Mouse (Mus musculus) adrenal gland, postnatal 4 days (tissue): ENCODE data around the gene Rnf20. TPM values are rescaled to one million over a fixed set of nuclear protein-coding genes. Genes with fewer than 3 reads are reported as not detected.
"Not testable (repeated sequence)": the region's sequence is repeated elsewhere in the genome, so short reads cannot be mapped to it uniquely, and the experiment has no call there.

Experiments used
- DNase-seq, 2 experiments: peaks; one replicate each; pipeline ENCODE4 v3.0.0; 2021 to 2022; ENCODE audit warnings: low spot score in 2 of 2, mixed read lengths in 2 of 2
- long read RNA-seq, 2 experiments: library from polyadenylated mRNA; stranded (forward); transcript quantifications; one replicate each; pipeline ENCODE4 v2.0.0; 2021
- total RNA-seq, 2 experiments: library from RNA; stranded (reverse); gene quantifications; 2 replicates each; pipeline ENCODE4 v1.2.3; 2021

Gene Rnf20
- total RNA-seq: 10 to 100 TPM; 60.6 to 60.8 TPM
- long read RNA-seq, experiment 1, full-length matches to known transcripts: 5 of 6 reads
- long read RNA-seq, experiment 1, partial matches to known transcripts: 0 of 6 reads
- long read RNA-seq, experiment 1, other reads (novel, unspliced or antisense): 1 of 6 reads
- long read RNA-seq, experiment 2, full-length matches to known transcripts: 40 of 52 reads
- long read RNA-seq, experiment 2, partial matches to known transcripts: 9 of 52 reads
- long read RNA-seq, experiment 2, other reads (novel, unspliced or antisense): 3 of 52 reads

DNA sequence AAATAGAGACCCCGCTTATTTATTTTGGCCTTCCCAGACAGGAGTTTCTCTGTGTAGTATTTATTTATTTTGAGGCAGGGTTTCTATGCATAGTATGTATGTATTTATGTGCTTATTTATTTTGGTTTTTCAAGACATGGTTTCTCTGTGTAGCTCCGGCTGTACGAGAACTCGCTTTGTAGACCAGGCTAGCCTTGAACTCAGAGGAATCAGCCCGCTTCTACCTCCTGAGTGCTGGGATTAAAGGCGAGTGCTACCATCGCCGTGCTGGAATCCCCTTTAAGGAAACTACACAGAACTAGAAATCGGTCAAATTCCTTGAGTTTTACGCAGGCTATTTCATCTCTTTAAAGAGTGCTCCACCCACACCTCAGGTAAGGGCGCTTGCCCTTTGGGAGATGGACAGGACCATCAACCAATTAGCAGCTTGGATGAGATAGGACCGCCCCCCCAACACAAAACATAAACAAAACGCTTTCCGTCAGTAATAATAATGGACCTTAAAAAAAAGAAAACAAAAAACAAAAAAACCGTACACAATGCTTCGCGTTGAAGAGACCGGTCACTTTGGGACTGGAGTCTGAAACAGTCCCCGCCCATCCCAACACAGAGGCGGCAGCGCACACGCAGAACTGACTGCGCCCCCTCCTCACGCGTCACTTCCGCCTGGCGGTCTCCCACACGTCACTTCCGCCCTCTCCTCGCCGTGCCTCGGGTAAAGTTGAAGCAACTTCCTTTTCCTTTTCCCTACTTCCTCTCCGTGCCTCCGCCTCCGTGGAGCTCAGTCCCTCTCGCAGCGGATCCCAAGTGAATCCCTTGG, at the start of gene Rnf20:
Rnf20 (plus strand) TSS at position 688 of the 820 bp plus-strand sequence.
- peak; percentile 81 to 89 for DNase-seq

GRCm38 (mm10) chr4:49583965-49584831, 47.6 kb upstream of the Rnf20 start:
- no peak for DNase-seq

DNA sequence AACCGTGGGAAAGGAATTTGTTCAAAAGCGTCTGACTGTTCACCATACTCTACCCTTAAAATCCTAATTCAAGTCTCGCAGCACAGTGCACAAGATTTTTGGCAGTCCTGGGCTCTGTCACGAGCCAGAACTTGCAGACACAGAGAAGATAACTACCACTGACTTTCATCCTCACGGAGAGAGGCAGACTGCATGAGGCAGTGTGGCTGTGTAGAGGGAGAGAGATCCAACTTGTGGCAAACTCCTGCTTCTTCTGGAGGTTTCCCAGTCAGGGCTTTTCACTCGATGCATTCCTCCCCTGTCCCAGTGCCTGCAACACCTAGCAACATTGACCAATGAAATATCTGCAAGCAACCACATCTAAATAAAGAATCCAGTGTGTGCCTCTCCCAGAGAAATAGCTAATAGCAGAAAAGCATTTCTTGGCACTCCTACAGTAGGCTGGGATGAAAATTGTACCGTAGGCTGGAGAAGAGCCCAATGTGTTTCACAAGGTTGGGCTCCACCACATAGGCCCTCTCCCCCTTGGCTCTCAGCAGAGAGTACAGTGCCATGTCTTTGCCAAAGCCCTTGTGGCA, 46.2 kb upstream of the Rnf20 start:
- DNase-seq: no peak

DNA sequence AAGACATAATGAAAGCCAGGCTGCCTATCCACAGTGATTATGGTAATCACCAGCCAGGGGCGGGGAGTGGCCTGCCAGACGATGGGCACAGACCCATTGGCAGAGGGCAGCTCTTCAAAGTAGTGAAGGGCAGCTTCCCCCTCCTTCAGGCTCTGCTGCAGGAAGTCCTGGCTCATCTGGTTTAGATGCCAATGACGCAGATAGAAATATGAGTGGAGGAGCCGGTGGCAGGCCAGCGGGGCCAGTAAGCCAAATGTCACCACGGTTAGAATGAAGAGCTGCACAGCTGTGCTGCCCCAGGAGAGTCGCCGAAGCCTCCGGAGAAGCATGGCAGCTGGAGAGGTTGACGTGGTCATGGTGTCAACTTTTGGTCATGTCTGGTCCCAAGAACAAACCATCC, 45.0 kb upstream of the Rnf20 start:
- no peak for DNase-seq

GRCm38 (mm10) chr4:49590152-49590551, 41.7 kb upstream of the Rnf20 start:
- no peak for DNase-seq

- peak in 1 of 2 experiments; percentile 8 for DNase-seq
Measured at GRCm38 (mm10) chr4:49596846-49597182, 35.0 kb upstream of the Rnf20 start.

GRCm38 (mm10) chr4:49597183-49598100, 34.4 kb upstream of the Rnf20 start, which contains the start of gene Tmem246:
TSS of gene Tmem246 (minus strand) at chr4:49597876.
- DNase-seq: peak; percentile 32 to 36

DNA sequence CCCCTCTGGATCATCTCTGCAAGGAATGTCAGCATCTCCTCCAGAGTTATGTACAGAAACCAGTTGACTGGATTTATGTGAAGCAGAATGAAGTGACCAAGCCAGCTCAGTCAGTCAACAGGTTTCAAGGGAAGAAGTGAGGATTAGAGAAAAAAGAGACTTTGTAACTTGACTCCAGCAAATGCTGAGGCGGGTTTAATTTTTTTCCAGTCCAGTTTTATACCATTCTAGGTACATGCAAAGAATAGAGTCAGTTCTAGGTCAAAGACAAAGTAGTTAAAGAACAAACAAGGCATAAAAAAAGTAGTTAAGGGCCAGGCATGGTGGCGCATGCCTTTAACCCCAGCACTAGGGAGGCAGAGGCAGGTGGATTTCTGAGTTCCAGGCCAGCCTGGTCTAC, 28.6 kb upstream of the Rnf20 start:
- DNase-seq: no peak

GRCm38 (mm10) chr4:49604016-49604546, 27.7 kb upstream of the Rnf20 start:
- no peak for DNase-seq

DNA sequence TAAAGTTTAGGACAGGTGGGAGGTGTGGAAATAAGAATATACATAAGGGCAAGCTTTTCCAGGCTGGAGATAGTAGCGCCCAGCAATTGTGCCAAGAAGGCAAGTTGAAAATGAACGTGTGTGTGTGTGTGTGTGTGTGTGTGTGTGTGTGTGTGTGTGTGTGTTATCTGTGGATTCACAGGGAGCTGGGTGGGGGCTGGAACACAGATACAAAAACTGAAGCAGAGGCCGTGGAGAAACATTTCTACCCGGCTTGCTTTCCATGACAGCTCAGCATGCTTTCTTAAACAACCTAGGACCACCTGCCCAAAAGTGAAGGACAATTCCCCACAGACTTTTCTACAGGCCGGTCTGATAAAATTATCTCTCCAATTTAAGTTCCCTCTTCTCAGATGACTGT, 27.2 kb upstream of the Rnf20 start:
- DNase-seq: no peak

DNA sequence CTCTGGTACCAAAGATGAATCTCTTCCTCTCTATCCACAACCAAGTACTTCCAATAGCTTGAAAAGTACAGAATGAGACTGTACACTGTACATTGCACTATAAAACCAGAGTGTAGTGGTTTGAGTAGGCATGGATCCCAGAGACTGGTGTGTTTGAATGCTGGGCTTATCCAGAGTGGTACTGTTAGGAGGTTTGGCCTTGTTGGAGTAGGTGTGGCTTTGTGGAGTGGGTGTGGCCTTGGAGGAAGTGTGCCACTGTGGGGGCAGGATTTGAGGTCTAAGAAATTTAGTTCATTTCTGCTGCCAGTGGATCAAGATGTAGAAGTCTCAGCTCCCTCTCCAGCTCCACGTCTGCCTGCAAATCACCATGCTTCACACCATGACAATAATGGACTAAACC, 26.3 kb upstream of the Rnf20 start:
- no peak for DNase-seq

GRCm38 (mm10) chr4:49616924-49617323, 14.9 kb upstream of the Rnf20 start:
- DNase-seq: no peak

GRCm38 (mm10) chr4:49619861-49620260, 11.9 kb upstream of the Rnf20 start:
- DNase-seq: not testable (repeated sequence)

DNA sequence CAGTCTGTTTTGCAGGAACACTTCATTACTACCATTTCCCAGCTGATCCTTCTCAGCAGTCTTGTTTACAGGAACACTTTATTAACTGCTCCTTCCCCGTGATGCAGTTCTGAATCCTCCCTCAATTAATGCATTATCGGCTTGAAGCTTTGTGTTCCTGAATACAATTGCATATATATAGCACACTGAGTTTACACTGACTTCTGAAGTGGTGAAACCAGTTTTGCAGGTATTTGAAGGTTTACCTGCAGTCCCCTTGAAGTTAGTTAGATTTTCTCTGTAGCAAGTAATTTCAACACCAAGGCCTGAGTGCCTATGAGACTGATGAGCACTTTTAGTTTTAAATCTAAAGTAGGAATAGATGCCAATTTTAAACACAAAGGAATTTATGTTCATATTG, 9.5 kb upstream of the Rnf20 start:
- DNase-seq: no peak

DNA sequence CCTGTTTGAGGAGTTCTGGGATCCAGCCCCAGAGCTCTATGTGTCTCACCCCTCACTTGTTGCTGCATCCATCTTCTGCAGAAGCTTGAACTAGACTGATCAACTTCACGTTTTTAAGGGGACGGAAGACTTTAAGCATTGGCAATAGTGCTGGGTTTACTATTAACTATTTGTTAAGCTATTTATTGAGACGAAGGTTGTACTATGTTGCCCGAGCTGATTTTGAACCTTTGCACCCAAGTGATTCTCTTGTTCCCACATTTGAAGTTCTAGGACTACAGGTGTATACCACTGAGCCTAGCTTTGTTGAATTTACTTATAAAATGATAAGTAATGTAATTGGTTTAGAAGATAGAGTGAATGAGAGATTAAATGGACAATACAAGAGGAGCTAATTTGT, 7.9 kb upstream of the Rnf20 start:
- DNase-seq: no peak

GRCm38 (mm10) chr4:49624969-49625368, 6.8 kb upstream of the Rnf20 start:
- DNase-seq: not testable (repeated sequence)

DNA sequence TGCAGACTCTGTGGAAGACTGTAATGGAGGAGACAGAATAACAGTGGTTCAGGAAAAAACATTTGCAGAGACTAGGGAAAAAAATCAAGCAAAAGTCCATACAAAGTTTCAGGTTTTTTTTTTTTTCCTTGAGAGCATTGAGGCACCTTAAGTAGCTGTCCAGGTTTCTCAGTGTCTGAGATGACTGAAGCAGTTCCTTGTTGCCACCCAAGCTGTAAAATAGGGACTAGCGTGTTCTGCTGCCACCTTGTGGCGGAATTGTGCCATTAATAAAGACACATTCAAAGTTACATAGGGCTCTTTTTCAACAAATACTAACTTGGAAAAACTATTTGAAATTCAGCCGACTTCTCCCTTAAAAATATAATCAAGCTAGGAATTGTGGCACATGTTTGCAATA, 4.8 kb upstream of the Rnf20 start:
- DNase-seq: peak; percentile 28 to 46

- DNase-seq: no peak
Measured at GRCm38 (mm10) chr4:49628941-49629340, 2.9 kb upstream of the Rnf20 start.

DNA sequence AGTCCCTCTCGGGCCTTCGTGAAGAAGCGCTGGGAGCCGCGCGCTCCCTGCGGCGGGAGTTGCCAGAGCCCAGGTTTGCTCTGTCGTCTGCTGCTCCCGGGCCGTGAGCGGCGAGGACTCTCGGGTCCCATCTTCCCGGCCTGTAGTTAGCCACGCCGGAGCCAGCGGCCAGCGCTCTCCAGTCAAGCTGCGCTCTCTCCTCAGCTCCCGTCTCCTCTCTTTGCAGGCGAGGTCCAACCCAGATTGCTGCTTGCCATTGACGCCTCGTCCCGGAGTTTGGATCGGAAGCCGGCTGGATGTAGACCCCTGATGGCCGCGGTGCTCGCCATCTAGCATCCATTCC, 304 bp downstream of the Rnf20 start:
- DNase-seq: no peak

GRCm38 (mm10) chr4:49637821-49638220, 6.0 kb downstream of the Rnf20 start:
- DNase-seq: no peak
